8 mouse cellular contexts compared by ENCODE assay signal in the genomic region with DNA sequence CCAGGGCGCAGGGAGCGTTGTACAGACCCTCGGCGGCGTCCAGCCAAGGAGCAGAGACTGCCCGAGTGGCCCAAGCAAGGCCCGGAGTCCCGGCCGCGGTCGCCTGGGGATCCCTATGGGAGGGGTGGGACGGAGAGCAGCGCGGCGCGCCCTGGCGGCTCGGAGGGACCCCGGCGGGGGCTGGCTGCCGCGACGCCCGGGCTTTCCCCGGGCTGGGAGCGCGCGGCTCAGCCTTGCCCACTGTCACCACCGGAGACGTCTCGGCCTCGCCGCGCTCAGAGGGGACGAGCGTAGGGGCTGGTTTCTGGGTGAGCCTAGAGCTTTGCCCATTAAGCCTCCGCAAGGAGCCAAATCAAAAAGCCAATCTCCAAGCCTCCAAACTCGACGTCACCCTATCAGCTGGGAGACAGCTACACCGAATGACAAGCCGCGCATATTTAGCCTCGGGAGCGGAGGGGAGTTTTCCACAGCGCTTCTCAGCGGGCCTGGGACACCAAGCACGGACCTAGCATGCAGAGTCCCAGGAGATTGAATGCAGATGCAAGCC. TPM values are rescaled to one million over a fixed set of nuclear protein-coding genes. Genes with fewer than 3 reads are reported as not detected.
A peak's percentile ranks its signal among the peaks of the same experiment; 100 is the strongest.
DNase-seq lines count a peak whose midpoint lies in the region; ATAC-seq and TF ChIP-seq lines count a peak whose summit lies in the region.

A gene (minus strand): TSS at position 306 of the 547 bp plus-strand sequence.

- H3K4me2 ChIP-seq in lung, postnatal 0 days (replicated peaks; ENCODE audit: low read depth, low read length): peak within 1 kb of the TSS; percentile 93

- no peaks in the 10 kb centered on the region for H3K36me3 ChIP-seq in embryonic facial prominence, embryonic 10.5 days (replicated peaks)
- no peaks in the 10 kb centered on the region for H3K36me3 ChIP-seq in heart, embryonic 10.5 days
- no peaks in the 10 kb centered on the region for H3K36me3 ChIP-seq in lung, postnatal 0 days (ENCODE audit: insufficient read depth, low read length)

- TF ChIP-seq EP300 in lung, postnatal 0 days (IDR thresholded peaks at IDR 0.05): no peak

- under 1% methylated on average over 47 of the region's 47 CpGs for WGBS in embryonic facial prominence, embryonic 10.5 days
- under 1% methylated on average over 47 of the region's 47 CpGs for WGBS in heart, embryonic 10.5 days
- under 1% methylated on average over 38 of the region's 47 CpGs for WGBS in lung, postnatal 0 days

- TF ChIP-seq CTCF in lung, postnatal 0 days (IDR thresholded peaks at IDR 0.05): no peak

- peaks cover 61% of the 10 kb centered on the region for H3K27me3 ChIP-seq in embryonic facial prominence, embryonic 10.5 days (replicated peaks; ENCODE audit: low read depth, poor library complexity, severe bottlenecking)
- peaks cover 58% of the 10 kb centered on the region for H3K27me3 ChIP-seq in heart, embryonic 10.5 days (ENCODE audit: insufficient read depth, poor library complexity, severe bottlenecking)
- peaks cover 12% of the 10 kb centered on the region for H3K27me3 ChIP-seq in lung, postnatal 0 days (replicated peaks; ENCODE audit: insufficient read depth, low read length)

- peak; percentile 6 for DNase-seq in ovary, postnatal 36 days (ENCODE audit: low spot score)
- no peak for DNase-seq in ovary, adult 18-20 months (ENCODE audit: low spot score)
- peak; percentile 52 for DNase-seq in embryonic facial prominence, embryonic 10.5 days (ENCODE audit: low spot score)
- DNase-seq in heart, embryonic 10.5 days (ENCODE audit: low spot score): peak; percentile 75
- DNase-seq in layer of hippocampus, postnatal 14 days (ENCODE audit: low spot score in 2 of 2): peak; percentile 58 to 73
- DNase-seq in lung, postnatal 0 days (ENCODE audit: low spot score): peak; percentile 46
- DNase-seq in right cerebral cortex, postnatal 36 days (ENCODE audit: low spot score in 2 of 2): peak; percentile 34 to 61

- H3K4me3 ChIP-seq in embryonic facial prominence, embryonic 10.5 days: peak within 1 kb of the TSS; percentile 74
- peak within 1 kb of the TSS; percentile 76 for H3K4me3 ChIP-seq in heart, embryonic 10.5 days
- peak within 1 kb of the TSS; percentile 46 for H3K4me3 ChIP-seq in lung, postnatal 0 days (ENCODE audit: low read depth, low read length)

- peak within 1 kb of the TSS; percentile 26; the same call in 1 of the 2 replicates for H3K9ac ChIP-seq in lung, postnatal 0 days (replicated peaks; ENCODE audit: low read depth)

- ATAC-seq in lung, postnatal 0 days: peak; percentile 26
- no peak for ATAC-seq in monocyte, adult 5-6 weeks (replicated peaks; ENCODE audit: insufficient number of reproducible peaks, low FRiP score, low TSS enrichment, poor library complexity, severe bottlenecking)

- H3K9me3 ChIP-seq in embryonic facial prominence, embryonic 10.5 days: no peaks in the 10 kb centered on the region
- H3K9me3 ChIP-seq in heart, embryonic 10.5 days: no peaks in the 10 kb centered on the region
- no peaks in the 10 kb centered on the region for H3K9me3 ChIP-seq in lung, postnatal 0 days (ENCODE audit: low read length)

- H3K4me1 ChIP-seq in embryonic facial prominence, embryonic 10.5 days: peaks cover 26% of the 10 kb centered on the region
- peaks cover 21% of the 10 kb centered on the region for H3K4me1 ChIP-seq in heart, embryonic 10.5 days
- no peaks in the 10 kb centered on the region for H3K4me1 ChIP-seq in lung, postnatal 0 days (ENCODE audit: insufficient read depth, low read depth, low read length)

- peak within 1 kb of the TSS; percentile 79 for H3K27ac ChIP-seq in embryonic facial prominence, embryonic 10.5 days (replicated peaks)
- H3K27ac ChIP-seq in heart, embryonic 10.5 days: peak within 1 kb of the TSS; percentile 70
- no peak within 1 kb of the TSS for H3K27ac ChIP-seq in lung, postnatal 0 days (ENCODE audit: low read length)

RNA-seq across cellular contexts. Expression of the gene that starts here (rescaled TPM):
- polyA plus RNA-seq in embryonic facial prominence, embryonic 10.5 days (2016; fragmentation: Nextera tagmentation; extraction: Ambion mirVana): 0.91 and 1.1 TPM in 2 replicates
- 0.27 and 0.48 TPM in 2 replicates for polyA plus RNA-seq in heart, embryonic 10.5 days (2016; fragmentation: Nextera tagmentation; extraction: Ambion mirVana)
- 10 to 100 TPM; 10.5 to 13.6 TPM for total RNA-seq in layer of hippocampus, postnatal 14 days (2021)
- polyA plus RNA-seq in lung, postnatal 0 days (2015; fragmentation: Nextera tagmentation; extraction: Ambion mirVana): 0.13 and 0.21 TPM in 2 replicates
- not detected in 3 replicates for total RNA-seq in monocyte, adult 5-6 weeks (2017)

Comparison
In these comparisons a context has a peak if more than half of its experiments do, and no peak if none do; other contexts are left out.
1. RNA of the gene that starts here (total RNA-seq): 10.5 to 13.6 TPM in layer of hippocampus, postnatal 14 days; not detected in monocyte, adult 5-6 weeks; every median in the first group is over 10 times any median in the second.
2. Peak in DNase-seq, H3K4me3 ChIP-seq and H3K27ac ChIP-seq in heart, embryonic 10.5 days; RNA of the gene not detected or under 1 TPM.
3. Peak in DNase-seq, ATAC-seq, H3K4me3 ChIP-seq, H3K9ac ChIP-seq and H3K4me2 ChIP-seq in lung, postnatal 0 days; RNA of the gene not detected or under 1 TPM.
4. Peak in every context shown above with its lines, with median percentiles within 50 percentile points of each other: H3K4me3 ChIP-seq.